Mouse (Mus musculus): ENCODE measurements around the gene Ada.

Gene Ada

GRCm38 (mm10) chr2:163749647-163750611, at the start of gene Ada:
Gene Ada, minus strand, starts transcription at chr2:163750239.
- DNase-seq: no peak

DNA sequence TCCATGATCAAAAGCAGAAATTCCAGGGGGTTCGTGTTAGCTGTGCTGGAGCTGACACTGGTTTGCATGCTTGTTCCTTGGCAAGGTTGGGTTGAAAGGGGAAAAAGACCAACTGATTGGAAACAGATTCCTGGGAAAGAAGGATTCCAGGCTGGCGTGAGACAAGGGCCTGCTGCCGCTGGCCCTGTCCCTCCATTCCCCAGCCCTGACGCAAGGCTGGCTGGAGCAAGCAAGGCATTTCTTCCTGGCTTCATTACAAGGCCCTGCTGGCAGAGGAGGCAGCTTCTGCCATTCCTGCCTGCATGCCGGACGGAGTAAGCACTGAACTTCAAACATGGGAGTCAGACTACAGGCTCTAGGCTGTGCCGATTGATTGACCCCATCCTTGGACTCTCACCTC, 48.4 kb upstream of the Ada start:
- no peak for DNase-seq

- DNase-seq: peak; percentile 61
Observed at GRCm38 (mm10) chr2:163788484-163788883, 38.4 kb upstream of the Ada start.

GRCm38 (mm10) chr2:163787709-163788108, 37.7 kb upstream of the Ada start:
- peak; percentile 21 for DNase-seq

DNA sequence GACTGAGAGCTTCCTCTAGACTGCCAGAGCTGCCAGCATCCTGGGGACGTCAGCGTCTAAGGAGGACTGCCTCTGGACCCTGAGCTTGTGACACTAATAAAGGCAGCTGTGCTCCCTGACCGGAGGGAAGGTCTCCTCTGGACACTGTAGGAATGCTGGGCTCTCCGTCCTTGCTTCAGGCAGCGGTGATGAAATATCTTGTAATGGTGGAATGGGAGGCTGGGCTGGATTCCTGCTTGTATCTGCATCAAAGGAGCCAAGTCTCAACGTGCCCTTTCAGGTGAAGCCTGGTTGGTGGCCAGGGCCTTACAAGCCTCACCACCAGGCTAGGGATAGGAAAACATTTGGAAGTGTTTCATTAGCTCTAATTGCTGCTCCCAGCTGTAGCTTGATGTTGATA, 37.0 kb upstream of the Ada start:
- DNase-seq: no peak

GRCm38 (mm10) chr2:163783901-163784300, 33.9 kb upstream of the Ada start:
- no peak for DNase-seq

GRCm38 (mm10) chr2:163783368-163783767, 33.3 kb upstream of the Ada start:
- no peak for DNase-seq

GRCm38 (mm10) chr2:163778896-163779295, 28.9 kb upstream of the Ada start:
- no peak for DNase-seq

DNA sequence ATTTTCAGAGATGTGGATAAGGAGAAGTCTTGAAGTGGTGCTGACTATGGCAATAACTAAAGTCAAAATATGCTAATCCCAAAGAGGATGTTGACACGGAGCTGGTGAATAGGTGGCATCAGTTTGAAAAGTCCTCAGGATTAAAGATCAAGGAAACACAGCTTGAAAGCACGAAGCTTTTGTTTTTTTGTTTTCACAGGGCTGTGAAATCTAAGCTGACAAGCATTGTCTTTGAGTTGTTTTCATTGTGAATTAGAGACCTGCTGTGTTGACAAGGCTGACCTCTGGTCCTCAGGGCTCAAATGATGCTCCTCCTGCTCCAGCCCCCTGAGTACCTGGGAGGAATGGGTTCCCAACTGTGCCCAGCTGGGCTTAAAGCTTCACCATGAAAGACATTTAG, 27.0 kb upstream of the Ada start:
- DNase-seq: no peak

DNA sequence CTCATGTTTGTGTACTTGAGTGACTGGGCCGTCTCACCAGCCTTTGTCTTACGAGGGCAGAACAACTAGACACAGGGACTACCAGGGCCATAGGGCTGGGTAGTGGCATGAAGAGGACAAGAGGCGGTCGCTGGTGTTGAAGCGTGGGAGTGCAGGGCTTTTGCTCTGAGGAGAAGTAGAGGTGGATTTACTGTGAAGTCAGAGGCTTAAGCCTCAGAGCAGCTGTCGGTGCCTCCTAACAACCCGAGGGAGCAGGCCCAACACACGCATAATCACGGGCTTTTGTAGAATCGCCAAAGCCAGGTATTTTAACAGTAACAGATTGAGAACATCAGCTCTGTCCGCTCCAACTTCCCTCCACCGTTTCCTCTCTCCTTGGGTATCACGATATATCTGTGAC, 26.6 kb upstream of the Ada start:
- no peak for DNase-seq

DNA sequence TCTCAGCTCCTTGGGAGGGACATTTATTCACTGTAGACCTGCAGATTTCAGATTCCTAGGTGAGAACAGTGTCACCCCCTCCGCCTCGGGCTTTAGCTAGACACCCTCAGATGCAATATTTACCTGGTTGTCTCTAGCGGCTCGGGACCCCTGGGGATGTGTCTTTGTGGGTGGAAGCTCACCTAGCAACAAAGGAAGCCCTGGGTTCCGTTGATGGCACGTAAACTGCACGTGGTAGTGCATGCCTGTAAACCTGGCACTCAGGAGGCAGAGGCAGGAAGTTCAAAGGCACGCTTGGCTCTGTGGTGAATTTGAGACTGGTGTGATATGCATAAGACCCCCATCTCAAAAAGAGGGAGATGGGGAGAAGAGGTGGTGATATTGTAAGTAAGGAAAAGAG, 20.7 kb upstream of the Ada start:
- no peak for DNase-seq

DNA sequence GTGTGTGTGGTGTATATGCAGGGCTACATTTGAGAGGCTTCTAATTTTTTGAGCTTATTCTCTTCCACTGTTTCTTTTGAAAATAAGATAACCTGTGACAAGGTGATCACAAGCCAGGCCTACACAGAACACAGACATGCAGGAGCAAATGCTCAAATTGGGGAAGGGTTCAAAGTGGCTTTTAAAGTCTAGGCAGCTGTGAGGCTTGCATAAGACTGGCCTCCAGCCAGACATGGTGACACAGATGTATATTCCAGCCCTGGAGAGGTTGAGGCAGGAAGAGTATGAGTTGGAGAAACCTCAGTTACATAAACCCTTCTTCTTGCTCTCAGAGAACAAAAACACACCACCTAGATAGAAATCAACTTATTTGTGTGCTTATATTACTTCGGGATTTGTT, 16.9 kb upstream of the Ada start:
- no peak for DNase-seq

- no peak for DNase-seq
Observed at GRCm38 (mm10) chr2:163766261-163766660, 16.2 kb upstream of the Ada start.

DNA sequence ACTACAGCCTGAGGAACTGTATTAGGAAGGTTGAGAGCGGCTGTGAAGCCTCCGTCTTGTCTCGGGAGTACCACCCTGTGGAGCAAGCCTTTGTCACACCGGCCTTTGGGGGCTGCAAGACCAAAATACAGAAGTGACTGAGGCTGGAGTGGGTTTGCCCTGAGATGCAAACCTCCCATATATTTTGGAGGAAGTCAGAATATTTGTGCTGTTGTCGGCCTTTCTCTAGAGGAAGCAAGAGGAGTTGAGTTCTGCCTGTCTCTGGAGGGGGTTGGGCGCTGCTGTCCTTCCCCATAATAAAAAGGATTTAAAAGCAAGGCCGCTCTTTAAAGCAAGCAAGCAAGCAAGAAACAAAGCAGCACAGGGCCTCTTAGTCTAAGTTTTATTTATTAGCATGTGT, 11.4 kb upstream of the Ada start:
- no peak for DNase-seq

DNA sequence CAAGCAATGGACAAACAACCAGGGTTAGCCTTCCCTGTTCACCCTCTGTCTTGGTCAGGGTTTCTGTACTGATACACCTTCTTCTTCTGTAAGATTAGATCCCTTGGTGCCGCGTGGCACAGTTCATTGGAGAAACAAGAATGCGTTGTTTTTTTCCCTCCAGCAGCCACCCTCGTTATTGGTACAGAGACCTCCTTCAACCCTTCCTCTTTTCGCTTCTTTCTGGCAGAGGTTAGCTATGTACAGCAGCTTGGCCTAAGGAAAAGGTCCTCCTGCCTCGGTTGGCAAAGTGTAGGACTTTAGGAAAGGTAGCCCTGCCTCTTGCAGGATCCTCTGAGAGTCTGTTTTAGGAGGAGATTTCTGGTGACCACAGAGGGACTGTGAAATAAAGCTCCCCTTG, 10.6 kb upstream of the Ada start:
- no peak for DNase-seq

- DNase-seq: no peak
Observed at GRCm38 (mm10) chr2:163758146-163758545, 8.1 kb upstream of the Ada start.

DNA sequence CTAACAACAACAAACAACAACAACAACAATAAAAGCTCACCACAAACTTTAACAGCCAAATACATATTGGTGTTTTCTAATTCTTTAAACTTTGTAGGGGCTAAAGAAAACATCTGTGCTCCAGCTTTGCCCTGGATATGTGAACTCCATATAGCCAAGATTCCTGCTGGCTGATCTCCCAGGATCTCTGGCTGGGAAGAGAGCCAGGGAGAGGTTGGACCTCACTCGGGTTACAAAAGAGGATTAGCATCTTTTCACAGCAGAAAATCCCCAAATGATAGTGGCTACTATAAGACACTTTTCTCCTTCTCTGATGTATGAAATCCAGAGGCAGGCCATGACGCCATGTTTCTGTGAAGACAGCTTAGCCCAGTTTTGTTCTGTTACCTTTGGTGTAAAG, 6.7 kb upstream of the Ada start:
- DNase-seq: no peak

DNA sequence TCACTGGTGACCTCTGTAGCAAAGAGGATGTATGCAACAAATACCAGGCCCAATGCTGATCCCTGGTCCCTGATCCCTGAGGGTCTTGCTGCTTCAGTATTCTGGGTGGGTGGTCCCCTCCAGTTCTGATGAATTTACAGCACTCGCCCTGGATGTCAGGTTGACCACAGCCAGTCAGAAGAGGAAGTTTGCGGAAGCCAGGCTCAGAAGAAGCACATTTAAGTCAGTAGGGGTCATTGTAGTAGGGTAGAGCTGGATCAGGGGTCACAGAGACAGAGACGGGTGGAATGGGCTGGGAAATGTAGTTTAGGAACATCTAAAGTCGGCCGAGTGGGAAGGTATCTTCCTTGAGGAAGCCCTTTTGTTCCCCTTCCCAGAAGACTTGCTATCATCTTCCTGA, 4.2 kb upstream of the Ada start:
- DNase-seq: no peak

DNA sequence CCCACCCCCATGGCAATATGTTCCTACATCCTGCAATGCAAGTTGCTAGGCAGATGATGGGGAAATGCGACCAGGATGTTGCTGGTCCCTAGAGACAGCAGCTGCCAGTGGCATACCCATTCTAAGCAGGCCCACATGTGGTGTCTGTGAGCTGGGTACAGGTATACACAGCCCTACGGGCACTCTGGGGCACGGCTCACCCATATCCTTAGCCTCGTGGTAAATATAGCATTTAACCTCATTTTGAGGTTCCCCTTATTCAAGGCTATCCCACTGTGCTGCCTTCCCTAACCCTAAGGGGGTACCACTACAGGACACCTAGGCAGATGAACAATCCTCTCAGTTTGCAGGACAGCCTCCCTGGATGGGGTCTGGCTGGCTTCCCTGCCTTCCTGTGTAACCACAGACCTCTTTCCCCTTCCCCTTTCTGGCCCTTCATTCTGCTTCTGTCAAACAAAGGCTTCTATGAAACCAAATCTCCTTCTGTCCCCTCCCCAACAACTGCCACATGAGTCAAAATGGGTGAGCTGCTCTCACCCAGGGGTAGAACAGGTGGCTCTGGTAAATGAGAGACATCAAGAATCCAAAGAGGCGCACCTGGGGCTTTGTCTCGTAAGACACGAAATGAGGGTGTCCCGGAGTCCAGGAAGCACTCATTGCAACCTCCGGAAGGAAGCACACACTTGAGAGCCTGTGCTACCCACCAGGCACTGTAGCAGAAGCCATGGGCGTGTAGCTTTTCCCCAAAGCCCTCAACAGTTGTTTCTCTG, 5.1 kb downstream of the Ada start:
- no peak for DNase-seq

DNA sequence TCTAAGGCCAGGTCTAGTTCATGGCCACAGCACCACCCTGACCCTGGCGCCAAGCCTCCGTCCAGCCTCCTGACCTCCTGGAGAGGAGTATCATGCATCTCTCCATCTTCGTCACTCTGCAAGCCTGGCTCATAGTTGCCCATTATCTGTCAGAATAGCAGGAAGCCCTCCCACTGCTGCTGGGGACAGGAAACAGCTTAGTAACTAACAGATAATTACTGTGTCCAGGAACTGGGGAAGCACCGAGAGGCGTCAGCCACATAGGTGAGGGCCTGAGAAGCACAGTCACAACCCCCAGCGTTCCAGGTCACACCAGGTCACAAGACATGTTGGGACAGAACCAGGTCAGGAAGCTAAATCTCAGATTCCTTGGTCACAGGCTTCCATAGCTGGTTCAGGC, 6.7 kb downstream of the Ada start:
- DNase-seq: no peak

GRCm38 (mm10) chr2:163742656-163743055, 7.4 kb downstream of the Ada start:
- DNase-seq: no peak

- no peak for DNase-seq
Observed at GRCm38 (mm10) chr2:163735980-163736379, 14.1 kb downstream of the Ada start.

DNA sequence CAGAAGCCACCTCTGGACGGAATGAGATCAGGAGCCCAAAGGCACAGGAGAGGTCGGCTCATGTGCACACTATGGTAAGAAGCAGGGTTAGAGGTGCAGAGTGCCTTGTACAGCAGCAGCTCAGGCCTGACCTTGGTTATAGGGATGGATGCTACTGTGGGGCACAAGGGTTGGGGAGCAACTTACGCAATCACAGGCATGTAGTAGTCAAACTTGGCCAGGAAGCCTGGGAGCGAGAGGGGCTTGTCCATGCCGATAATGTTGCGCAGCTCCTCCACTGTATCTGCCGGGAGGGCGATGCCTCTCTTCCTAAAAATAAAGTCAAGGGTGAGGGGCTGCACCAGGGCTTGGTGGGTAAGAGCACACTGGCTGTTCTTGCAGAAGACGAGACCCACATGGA, 14.9 kb downstream of the Ada start:
- no peak for DNase-seq

DNA sequence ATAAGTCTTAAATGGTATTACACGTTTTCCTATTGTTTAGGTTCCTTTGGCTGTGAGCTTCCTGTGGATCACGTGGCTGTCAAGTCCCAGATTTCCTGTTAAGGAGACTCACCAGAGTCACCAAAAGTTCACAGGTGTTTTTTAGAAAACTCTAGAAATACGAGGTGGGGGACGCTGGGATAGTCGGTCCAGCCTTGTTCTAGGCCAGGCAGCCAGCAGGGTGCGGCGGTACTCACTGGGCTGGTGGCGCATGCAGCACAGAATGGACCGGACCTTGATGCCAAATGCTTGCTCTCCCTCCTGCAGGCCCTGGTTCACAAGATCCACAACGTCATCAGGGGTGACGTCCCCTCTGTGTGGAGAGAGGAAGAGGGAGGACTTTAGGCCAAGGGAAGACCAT, 18.0 kb downstream of the Ada start:
- DNase-seq: no peak
